Mouse (Mus musculus): ENCODE data around the gene Lamp1. TPM values are rescaled to one million over a fixed set of nuclear protein-coding genes. Genes with fewer than 3 reads are reported as not detected.

The Lamp1 gene
- polyA plus RNA-seq, 1 experiment, result 604 TPM

DNA sequence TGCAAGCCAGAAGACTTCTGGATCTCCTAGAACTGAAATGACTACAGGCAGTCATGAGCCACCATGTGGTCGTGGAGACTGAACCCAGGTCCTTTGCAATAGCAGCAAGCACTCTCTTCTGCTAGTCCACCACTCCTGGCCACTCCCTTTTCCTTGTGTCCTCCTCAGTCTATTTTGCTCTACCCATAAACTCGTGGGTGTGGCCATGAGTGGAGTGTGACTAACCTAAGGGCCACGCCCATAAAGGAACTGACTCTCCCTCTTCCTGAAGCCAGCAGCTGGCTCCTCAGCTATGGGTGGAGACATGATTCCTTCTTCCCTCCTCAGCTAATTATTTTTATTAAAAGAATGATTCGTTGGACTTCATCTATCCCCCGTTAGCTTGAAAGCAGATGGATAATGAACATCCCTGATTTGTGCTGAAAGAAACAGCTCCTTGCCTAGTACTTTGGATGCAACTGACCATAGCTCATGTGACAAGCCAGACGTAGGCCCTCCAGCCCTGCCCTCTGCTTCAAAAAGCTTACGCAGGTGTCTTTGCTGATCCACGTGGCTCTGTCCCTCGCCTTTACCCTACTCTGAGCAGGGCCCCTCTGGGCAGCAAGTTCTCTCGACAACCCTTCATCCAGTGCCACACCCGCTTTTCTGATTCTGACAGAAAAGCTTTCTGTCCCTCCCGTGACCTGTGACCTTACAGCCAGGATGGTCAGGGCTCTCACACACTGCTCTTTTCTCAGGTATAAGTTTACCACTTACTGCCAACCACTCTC lies 45.6 kb downstream of the Lamp1 start:
- H3K27ac ChIP-seq (ENCODE audit: insufficient read depth, low read length), result no peak overlapping the region
- no peaks in the 10 kb centered on the region for H3K4me1 ChIP-seq (ENCODE audit: control insufficient read depth, insufficient read depth, low read length)
- TF ChIP-seq POLR2A (IDR thresholded peaks at IDR 0.05; ENCODE audit: low read depth, low read length) (no peak), CTCF (IDR thresholded peaks at IDR 0.05; ENCODE audit: borderline replicate concordance, insufficient read depth, low read length) (no peak)
- no peak overlapping the region for H3K4me3 ChIP-seq (ENCODE audit: insufficient read depth, low read length)

DNA sequence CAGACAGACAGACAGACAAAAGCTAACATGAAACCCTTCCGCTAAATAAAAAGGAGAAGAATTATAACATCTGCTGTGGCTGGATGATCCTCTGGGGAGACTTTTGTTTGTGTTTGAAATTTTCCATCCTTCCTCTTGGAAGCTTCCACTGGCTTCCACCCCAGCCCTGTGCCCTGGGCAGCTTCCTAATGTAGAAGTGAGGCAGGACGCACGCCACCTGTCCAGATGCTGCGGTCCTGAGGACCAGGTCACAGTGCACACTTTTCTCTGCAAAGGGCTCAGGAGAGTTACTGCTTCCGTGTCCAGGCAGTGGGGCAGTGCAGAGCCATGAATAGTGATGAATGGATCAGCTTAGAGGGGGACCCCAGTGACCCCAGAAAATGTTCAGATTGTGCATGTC lies 46.4 kb downstream of the Lamp1 start:
- TF ChIP-seq CTCF (IDR thresholded peaks at IDR 0.05; ENCODE audit: borderline replicate concordance, insufficient read depth, low read length) (no peak), POLR2A (IDR thresholded peaks at IDR 0.05; ENCODE audit: low read depth, low read length) (no peak)
- no peaks in the 10 kb centered on the region for H3K4me1 ChIP-seq (ENCODE audit: control insufficient read depth, insufficient read depth, low read length)
- no peak overlapping the region for H3K4me3 ChIP-seq (ENCODE audit: insufficient read depth, low read length)
- no peak overlapping the region for H3K27ac ChIP-seq (ENCODE audit: insufficient read depth, low read length)

DNA sequence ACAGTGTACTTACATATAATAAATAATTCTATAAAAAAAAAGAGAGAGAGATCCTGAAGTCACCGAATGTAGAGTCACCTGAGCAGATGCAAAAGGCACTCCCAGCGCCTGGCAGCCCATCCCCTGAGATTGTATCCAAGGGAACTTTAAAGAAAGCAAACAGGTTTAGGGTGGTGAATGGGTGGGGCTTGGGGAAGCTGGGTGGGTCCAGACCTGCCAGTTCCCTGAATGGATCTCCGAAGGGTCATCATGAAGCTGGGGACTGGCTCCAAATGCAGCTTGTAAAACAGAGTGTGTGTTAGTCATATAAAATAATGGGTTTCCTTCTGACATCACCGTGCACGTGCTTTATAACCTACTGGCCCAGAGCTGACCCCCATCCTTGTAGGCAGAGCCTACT lies 47.3 kb downstream of the Lamp1 start:
- Histone ChIP-seq H3K27ac (ENCODE audit: insufficient read depth, low read length) (no peak overlapping the region), H3K4me1 (ENCODE audit: control insufficient read depth, insufficient read depth, low read length) (no peaks in the 10 kb centered on the region), H3K4me3 (ENCODE audit: insufficient read depth, low read length) (no peak overlapping the region)
- TF ChIP-seq POLR2A (IDR thresholded peaks at IDR 0.05; ENCODE audit: low read depth, low read length) (no peak), CTCF (IDR thresholded peaks at IDR 0.05; ENCODE audit: borderline replicate concordance, insufficient read depth, low read length) (no peak)

DNA sequence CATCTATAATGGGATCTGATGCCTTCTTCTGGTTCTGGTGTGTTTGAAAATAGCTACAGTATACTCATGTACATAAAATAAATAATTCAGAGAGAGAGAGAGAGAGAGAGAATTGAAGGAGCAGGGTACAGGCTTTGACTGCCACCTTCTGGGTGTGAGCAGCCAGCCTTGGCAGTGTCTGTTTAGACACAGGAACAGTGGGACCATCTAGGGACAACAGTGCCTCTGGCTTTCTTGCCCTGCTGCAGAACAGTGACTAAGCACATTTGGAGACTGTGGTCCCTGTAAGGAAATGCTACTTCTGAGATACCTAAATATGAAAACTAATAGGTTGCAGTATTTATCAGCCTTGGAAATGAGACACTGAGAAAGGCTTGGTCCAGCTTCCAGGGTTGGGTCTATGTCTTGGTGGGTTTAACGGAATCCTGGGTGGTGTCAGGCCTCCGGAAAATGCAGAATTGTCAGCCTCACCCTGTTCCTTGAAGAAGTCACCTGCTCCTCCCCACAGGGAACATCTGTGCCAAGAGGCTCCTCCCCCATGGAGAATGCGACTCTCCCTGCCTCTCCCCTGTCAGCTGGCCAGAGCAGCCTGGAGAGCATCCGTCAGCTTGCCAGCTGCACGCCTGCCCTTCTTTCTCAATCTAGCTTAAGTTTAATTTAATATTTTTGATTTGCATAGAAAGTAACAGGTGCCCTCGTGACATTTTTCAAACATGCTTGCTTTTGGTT lies 49.8 kb downstream of the Lamp1 start:
- no peak overlapping the region for H3K27ac ChIP-seq (ENCODE audit: insufficient read depth, low read length)
- H3K4me1 ChIP-seq (ENCODE audit: control insufficient read depth, insufficient read depth, low read length), result no peaks in the 10 kb centered on the region; the same call in 1 of the 2 replicates
- TF ChIP-seq POLR2A (IDR thresholded peaks at IDR 0.05; ENCODE audit: low read depth, low read length) (no peak), CTCF (IDR thresholded peaks at IDR 0.05; ENCODE audit: borderline replicate concordance, insufficient read depth, low read length) (peak; percentile 28; the same call in 1 of the 2 replicates)
- H3K4me3 ChIP-seq (ENCODE audit: insufficient read depth, low read length), result no peak overlapping the region

DNA sequence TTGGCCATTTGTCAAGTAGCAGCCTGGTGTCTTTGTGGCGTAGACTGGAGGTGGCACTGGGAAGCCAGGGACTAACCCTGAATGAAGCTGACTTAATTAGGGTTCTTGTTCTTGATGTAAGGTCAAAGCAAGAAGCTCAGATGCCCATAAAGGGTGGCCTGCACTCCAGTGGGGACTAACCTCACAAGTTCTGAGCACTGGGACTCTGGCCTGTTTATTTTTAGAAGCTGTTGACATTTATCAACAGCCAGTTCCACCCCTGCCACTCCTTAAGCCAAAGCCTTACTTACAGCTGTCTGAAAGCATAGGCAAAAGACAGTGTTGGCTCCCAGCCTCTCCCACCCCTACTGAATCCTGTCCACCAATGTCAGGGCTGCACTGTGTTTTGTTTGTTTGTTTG lies 50.8 kb downstream of the Lamp1 start:
- H3K4me1 ChIP-seq (ENCODE audit: control insufficient read depth, insufficient read depth, low read length), result no peaks in the 10 kb centered on the region; the same call in 1 of the 2 replicates
- H3K4me3 ChIP-seq (ENCODE audit: insufficient read depth, low read length), result no peak overlapping the region
- TF ChIP-seq POLR2A (IDR thresholded peaks at IDR 0.05; ENCODE audit: low read depth, low read length), result no peak
- no peak for TF ChIP-seq CTCF (IDR thresholded peaks at IDR 0.05; ENCODE audit: borderline replicate concordance, insufficient read depth, low read length)
- H3K27ac ChIP-seq (ENCODE audit: insufficient read depth, low read length), result no peak overlapping the region

DNA sequence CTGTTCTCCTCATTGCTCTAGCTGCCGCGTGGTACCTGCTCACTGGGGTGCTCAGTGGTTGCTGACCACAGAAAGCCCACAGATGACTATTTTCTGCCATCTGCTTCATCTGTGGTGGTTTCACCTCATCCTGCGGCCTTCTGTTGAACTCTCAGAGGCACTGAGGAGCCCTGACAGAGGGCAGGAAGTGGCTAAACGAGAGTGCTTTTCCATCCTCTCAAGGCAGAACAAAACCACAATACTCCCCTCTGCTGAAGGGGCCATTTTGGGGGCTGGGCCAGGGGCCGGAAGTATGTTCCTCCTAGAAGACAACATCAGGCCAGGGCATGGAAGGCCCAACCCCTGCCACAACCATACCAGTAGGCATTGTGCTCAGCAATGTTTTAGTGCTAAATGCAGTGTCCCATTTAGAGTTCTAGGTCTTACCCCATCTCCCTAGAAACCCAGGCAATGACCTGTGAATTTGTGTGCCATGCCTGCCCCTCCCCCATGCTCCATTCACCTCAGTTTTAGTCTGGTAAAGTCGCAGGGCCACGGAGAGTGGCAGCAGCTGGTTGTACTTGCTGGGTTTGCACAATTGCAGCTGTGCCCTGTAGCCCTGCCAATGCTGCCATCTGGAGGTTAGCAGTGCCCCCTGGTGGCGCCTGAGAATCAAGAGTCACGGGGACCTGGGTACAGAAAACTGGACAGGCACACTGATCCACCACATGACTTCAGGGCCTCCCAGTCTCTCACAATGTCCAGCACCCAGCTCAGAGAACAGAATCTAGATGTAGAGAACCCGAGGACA lies 54.7 kb downstream of the Lamp1 start:
- Histone ChIP-seq H3K4me1 (ENCODE audit: control insufficient read depth, insufficient read depth, low read length) (no peaks in the 10 kb centered on the region; the same call in 1 of the 2 replicates), H3K4me3 (ENCODE audit: insufficient read depth, low read length) (no peak overlapping the region), H3K27ac (ENCODE audit: insufficient read depth, low read length) (no peak overlapping the region)
- TF ChIP-seq CTCF (IDR thresholded peaks at IDR 0.05; ENCODE audit: borderline replicate concordance, insufficient read depth, low read length) (peak; percentile 79), POLR2A (IDR thresholded peaks at IDR 0.05; ENCODE audit: low read depth, low read length) (no peak)

DNA sequence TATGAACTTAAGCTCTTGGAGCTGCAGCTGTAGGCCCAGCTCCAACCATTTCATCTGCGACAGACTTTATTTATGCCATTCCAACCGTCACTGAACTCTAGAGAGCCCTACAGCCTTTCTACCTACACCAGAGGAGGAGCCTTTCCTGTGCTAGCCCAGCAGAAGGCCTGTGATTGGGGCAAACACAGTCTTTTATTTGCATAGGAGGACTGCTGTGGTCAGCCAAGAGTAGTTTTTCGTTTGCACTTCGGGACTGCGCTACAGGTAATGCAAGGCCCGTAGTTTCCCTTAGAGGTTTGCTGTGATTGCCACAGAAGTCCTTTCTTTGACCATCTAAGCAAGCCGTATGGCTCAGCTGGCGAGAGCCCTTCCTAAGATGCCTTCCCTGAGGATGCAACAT lies 57.4 kb downstream of the Lamp1 start:
- Histone ChIP-seq H3K4me1 (ENCODE audit: control insufficient read depth, insufficient read depth, low read length) (no peaks in the 10 kb centered on the region; the same call in 1 of the 2 replicates), H3K4me3 (ENCODE audit: insufficient read depth, low read length) (no peak overlapping the region), H3K27ac (ENCODE audit: insufficient read depth, low read length) (no peak overlapping the region)
- no peak for TF ChIP-seq CTCF (IDR thresholded peaks at IDR 0.05; ENCODE audit: borderline replicate concordance, insufficient read depth, low read length)
- no peak for TF ChIP-seq POLR2A (IDR thresholded peaks at IDR 0.05; ENCODE audit: low read depth, low read length)

DNA sequence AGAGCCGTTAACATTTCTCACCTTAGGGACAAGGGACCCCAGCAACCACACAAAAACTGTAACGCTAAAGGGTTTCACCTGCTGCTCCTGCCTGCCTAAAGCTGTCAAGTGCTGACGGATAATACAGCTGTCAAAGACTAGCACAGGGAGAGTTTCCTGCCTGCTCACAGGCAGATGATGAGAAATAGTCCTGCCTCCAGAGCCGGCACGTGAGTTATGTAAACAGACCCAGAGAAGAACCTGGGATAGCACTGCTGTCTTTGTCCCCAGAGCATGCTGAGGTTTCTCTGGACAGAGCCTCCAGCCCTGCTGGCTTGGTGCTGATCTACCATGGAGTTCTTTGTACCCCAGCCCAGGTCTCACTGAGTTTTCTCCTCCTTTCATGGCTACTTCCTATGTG lies 58.1 kb downstream of the Lamp1 start:
- Histone ChIP-seq H3K4me3 (ENCODE audit: insufficient read depth, low read length) (no peak overlapping the region), H3K27ac (ENCODE audit: insufficient read depth, low read length) (no peak overlapping the region), H3K4me1 (ENCODE audit: control insufficient read depth, insufficient read depth, low read length) (no peaks in the 10 kb centered on the region; the same call in 1 of the 2 replicates)
- TF ChIP-seq POLR2A (IDR thresholded peaks at IDR 0.05; ENCODE audit: low read depth, low read length), result no peak
- no peak for TF ChIP-seq CTCF (IDR thresholded peaks at IDR 0.05; ENCODE audit: borderline replicate concordance, insufficient read depth, low read length)

DNA sequence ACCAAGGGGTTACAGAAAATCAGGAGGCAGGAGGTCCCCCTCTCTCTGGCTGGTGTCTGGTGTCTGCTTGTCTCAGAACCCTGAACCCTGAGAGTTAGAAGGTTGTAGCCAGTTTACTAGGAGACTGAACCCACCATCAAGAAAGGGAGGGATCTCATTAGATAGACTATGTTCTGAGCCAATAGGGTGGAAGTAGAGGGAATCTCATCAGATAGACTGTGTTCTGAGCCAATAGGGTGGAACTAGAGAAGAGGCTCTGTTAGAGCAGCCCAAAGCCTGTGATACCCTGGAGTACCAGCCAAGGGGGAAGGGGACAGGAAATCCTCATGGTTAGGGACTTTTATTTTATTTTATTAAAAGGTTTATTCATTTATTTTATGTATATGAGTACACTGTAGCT lies 59.0 kb downstream of the Lamp1 start:
- H3K4me3 ChIP-seq (ENCODE audit: insufficient read depth, low read length), result no peak overlapping the region
- TF ChIP-seq CTCF (IDR thresholded peaks at IDR 0.05; ENCODE audit: borderline replicate concordance, insufficient read depth, low read length), result no peak
- no peak for TF ChIP-seq POLR2A (IDR thresholded peaks at IDR 0.05; ENCODE audit: low read depth, low read length)
- H3K4me1 ChIP-seq (ENCODE audit: control insufficient read depth, insufficient read depth, low read length), result no peaks in the 10 kb centered on the region
- H3K27ac ChIP-seq (ENCODE audit: insufficient read depth, low read length), result no peak overlapping the region
